Mouse (Mus musculus) right cerebral cortex, postnatal 36 days (tissue): ENCODE measurements around the gene Uri1.

Experiments used
- DNase-seq, 2 experiments: peaks; one replicate each; pipeline ENCODE4 v3.0.0; 2022; ENCODE audit warnings: low spot score in 2 of 2, mixed read lengths in 1 of 2

Gene Uri1

GRCm38 (mm10) chr7:38023451-38023850 is at the start of gene Uri1:
Uri1 (minus strand) TSS chr7:38023551.
- DNase-seq, result no peak

DNA sequence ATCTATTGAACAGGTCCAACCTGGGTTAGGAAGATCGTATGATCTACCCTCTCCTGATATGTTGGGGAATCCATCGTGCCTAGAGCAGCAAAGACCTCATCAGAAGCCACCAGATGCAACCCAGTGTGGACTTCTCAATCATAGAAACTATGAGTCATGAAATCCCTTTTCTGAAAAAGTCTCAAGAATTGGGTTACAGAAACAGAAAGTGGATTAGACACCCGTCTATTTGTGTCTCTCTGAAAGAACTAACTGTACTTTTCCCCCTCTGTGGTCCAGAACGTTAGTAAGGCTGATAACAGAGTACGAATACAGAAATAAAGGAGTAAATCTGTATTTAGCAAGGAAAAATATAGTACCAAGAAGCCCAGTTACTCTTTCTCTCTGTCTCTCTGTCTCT is 47.7 kb upstream of the Uri1 start:
- no peak for DNase-seq

DNA sequence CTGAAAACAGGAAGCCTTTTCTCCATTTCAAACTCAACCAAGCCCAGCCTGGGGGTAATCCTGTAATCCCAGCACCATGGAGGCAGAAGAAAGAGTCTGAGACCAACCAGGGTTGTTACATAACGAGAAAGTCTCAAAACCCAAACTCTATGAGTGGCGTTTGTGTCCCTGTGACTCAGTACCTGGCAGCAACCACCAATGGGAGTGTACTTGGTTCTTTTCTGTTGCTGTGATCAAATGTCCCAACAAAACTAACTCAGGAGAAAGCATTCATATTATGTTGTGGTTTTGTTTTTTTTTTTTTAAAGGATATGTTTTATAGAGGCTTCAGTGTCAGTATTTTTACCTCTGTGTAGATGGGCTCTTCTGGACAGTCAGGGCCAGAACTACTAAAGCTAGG is 47.3 kb upstream of the Uri1 start:
- DNase-seq, result no peak

- DNase-seq, result no peak
Observed at GRCm38 (mm10) chr7:38064431-38064830, 41.1 kb upstream of the Uri1 start.

DNA sequence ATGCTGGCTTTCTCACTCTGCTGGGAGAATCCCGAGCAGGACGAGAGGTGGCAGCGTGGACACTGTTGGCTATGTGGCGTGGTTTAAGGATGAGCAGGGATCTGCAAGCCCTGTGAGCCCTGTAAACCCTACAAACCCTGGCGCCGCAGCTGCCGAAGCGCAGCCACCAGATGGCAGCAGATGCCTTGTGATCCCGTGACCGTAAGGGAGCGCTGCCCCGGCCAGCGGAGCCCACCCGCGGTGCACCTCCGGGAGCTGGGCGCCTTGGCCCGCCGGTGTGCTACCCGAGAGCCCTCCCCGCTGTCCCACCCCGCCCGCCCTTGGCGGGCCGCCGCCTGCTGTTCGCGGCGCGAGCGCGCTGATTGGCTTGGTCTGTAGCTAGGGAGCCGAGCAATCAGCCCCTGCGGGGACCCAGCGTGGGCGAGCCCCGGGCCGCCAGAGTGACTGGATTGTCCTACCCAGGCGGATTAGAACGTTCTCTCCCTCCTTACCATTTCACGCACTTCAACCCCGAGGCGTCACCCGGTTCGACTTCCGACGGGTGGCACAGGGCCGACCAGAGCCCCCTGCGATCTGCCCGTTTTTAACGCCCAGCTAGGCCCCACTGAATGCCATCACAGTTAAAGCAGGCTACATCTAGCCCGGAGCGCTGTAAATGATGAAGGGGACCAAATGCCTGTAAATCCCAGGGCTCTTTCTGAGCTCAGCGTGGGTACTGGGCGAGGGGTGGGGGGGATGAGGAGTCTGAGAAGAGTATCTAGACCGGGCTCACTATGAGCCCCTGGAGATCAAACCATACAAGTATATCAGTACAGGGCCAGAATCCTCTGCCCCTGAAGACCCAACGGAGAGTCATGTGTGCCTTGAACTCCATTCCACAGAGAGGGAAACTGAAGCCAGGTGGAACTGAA is 38.0 kb upstream of the Uri1 start:
- peak; percentile 81 to 87 for DNase-seq

DNA sequence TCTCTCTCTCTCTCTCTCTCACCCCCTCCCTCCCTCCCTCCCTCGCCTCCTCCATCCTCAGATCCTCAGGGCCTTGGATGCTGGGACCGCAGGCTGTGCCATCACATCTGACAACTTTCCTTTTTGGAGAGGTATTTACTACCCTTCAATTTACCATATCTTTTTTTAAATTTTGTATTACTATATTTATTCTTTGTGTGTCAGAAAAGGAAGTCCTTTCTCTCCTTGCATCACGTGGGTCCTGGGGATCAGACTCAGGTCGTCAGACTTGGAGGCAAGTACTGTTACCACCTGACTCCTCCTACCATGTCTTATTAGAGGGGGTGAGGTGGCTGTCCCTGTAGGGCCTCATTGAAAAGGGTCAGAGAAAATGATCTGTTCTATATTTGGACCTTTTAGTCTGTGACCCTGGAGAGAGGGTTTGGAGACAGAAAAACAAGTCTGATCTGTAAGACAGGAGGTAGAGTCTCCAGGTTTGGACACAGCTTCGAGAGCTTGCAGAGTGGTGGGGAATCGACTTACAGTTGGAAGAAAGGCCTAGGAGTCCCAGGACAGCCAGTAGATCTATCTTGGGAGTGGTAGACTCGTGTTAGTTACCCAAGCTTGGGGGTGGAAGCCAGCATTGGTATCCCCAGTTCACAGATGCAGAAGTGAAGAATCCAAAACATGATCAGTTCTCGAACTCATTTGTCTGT is 36.4 kb upstream of the Uri1 start:
- no peak for DNase-seq

DNA sequence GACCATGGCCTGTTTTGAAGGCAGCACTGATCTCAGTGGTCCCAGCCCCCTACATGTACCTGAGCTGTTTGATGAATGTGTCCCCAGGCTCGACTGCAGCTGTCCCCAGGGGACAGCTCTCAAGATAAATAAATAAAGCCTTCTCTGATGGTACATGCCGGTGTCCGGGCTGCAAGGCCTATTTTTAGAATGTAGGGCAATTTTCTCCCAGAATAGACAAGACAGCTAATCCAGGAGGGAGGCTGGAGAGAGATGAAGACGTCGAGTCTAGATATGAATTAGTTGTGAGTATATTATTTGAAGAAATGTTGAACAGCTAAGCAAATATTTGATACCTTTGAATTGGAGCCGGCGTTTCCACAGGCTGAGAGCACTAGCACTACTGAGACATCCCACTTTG is 35.7 kb upstream of the Uri1 start:
- DNase-seq, result no peak

DNA sequence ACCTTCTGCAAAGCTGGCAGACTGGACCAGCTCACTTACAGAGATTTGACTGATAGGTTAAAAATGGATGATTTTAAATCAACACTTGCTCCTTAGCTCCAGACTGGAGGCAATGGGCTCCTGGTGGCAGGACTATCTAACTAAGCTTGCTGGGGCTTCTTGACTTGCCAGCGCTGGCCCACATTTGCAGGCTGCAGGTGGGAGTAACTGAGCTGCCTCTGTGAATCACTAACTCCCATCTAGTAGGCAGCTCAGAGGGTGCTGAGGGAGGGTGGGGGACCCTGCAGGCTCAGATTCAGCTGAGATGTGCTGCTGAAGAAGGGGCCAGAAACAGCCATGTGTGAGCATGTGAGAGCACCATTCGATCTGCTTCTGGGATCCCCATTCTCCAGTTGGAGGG is 32.6 kb upstream of the Uri1 start:
- peak; percentile 34 to 52 for DNase-seq

DNA sequence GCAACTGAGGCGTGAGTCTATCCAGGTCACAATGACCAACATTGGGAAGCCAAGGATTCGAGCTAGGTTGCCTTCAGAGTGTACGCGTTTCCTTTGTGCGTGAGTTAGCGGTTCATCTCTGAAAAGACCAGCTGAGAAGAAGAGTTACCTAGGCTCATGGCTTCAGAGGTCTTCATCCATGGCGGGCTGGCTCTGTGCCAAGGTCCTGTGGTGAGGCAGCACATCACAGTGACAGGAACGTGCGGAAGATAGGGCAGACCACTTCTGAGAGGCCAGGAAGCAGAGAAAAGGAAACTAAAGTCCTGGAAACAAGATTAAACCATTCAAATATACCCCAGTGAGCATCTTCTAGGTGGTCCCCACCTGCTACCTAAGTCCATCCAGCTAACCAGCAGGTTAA is 30.9 kb upstream of the Uri1 start:
- DNase-seq, result no peak

- DNase-seq, result no peak
Observed at GRCm38 (mm10) chr7:38047229-38047628, 23.9 kb upstream of the Uri1 start.

- DNase-seq, result no peak
Observed at GRCm38 (mm10) chr7:38041244-38041643, 17.9 kb upstream of the Uri1 start.

GRCm38 (mm10) chr7:38037586-38037985 is 14.2 kb upstream of the Uri1 start:
- no peak for DNase-seq

DNA sequence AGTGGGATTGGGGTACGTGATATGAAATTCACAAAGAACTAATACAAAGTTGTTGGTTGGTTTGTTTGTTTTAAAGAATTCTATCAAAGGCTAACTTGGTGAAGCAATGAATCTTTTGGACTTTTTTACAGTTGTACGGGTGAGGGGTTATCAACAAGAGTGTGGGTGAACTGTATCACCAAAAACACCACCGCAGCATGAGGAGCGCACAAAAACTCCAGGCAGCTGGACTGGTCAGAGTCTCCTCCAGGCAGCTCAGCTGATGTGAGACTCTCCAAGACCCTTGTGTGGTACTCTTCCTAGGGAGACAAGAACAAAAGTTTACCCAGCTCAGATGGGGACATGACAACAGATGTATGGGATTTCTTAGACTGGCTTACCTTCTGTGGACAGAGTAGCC is 7.8 kb upstream of the Uri1 start:
- no peak for DNase-seq

GRCm38 (mm10) chr7:38030606-38031005 is 7.3 kb upstream of the Uri1 start:
- no peak for DNase-seq

- DNase-seq, result no peak
Observed at GRCm38 (mm10) chr7:38029986-38030385, 6.6 kb upstream of the Uri1 start.

DNA sequence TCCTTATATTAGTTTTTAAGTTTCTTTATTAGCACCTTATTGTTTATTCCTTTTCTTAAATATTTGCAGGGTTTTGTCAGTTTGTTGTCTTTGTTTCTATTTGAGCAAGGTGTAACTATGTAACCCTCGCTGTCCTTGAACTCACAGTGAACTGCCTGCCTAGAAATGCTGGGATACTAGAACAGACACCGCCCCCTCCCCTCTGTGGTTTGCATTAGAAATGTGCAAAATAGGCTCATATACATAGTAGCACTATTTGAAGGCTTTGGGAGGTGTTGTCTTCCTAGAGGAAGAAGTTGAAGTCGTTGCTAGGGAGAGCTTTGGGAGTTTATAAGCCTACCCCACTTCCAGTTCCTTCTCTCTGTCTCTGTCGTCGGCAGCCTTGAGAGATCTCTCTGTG is 5.7 kb upstream of the Uri1 start:
- no peak for DNase-seq

DNA sequence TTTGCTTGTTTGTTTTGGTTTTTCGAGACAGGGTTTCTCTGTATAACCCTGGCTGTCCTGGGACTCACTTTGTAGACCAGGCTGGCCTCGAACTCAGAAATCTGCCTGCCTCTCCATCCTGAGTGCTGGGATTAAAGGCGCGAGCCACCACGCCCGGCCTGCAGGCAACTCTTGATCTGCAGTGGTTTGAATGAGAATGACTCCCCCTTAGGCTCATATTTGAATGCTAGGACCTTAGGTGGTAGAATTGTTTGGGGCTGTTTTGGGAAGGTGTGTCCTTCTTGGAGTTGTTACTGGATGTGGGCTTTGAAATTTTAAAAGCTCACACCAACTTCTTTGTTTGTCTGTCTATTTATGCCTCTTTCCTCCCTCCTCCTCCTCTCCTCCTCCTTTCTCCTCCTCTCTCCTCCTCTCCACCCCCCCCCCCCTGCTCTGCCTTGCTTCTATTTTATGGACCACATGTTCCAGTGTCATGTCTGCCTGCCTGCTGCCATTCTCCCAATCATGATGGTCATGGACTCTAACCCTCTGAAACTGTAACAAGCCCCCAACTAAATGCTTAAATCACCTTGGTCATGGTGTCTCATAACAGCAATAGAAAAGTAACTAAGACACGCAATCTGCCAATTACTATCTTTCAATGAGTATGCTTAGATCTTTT is 4.7 kb upstream of the Uri1 start:
- no peak for DNase-seq

- DNase-seq, result no peak
Observed at GRCm38 (mm10) chr7:38024839-38025238, 1.5 kb upstream of the Uri1 start.

DNA sequence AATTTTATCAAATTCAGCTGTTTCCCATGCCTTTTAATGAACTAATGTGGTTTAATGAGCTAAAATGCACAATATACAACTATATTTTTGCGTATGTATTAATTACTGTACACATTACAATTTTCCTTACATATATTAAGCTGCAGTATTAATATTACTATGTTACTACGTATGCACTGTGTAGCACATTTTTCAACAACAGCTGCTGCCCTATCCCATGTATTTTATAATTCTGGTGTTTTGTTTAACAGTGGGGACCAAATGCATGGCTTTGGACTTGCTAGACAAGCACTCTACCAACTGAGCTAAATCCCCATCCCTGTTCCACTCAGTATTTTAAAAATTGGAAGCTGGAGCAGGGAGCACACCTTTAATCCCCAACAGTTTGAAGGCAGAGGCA is 3.6 kb downstream of the Uri1 start:
- DNase-seq, result no peak

DNA sequence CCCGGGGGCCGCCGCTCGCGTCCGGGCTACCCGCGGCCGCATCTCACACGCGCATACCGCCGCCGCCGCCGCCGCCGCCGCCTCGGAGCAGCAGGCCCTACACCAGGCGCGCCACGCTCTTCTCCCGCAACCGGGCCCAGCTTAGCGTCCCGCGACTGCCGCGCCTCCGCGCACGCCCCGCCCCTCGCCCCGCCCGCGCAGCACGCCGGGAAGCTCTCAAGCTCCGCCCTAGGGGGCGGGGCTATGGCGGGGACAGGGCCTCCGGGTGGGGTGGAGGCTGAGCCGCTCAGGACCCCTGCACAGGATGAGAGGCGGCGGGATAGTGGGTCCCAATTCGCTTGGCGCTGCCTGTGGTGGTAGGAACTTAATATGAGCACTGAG is 4.0 kb downstream of the Uri1 start:
- peak; percentile 85 to 86 for DNase-seq

- peak; percentile 39 to 44 for DNase-seq
Observed at GRCm38 (mm10) chr7:38018416-38019368, 4.7 kb downstream of the Uri1 start.

DNA sequence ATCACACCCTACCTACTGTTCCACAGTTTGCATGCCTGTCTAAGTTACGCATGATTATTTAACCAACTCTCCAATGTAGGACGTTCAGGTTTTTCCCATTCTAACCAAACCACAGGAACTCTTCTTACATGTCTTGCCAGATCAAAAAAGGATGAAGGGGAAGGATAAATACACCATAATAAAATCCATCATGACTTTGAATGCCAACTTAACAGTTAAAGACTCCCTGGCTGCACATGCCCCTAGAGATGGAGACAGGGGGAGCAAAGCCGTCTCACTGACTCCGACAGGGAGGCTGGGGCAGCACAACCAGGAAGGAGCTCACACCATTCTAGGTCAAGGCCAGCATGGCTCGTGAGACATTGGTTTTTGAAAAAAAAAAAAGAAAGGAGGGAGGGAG is 8.0 kb downstream of the Uri1 start:
- no peak for DNase-seq
